In the genomic region with DNA sequence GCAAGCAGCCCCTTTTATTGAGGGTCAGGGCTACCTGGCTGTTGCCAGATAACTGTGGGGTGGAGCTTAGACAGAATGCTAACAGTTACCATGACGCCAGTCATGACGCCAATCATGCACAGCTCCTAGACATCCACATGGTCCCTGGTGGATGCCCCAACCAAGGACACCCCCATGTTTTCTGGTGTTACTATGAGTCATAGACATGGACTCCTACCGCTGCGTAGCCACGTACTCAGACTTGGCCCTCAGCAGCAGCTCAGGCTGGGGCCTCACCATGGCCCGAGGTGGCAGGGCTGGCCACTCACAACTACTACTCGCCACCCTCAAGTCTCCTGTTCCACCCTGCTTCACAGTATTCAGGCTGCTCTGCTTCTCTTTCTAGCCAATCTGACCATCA, we compare ENCODE assay signal across 25 mouse cellular contexts. TPM values are rescaled to one million over a fixed set of nuclear protein-coding genes. Genes with fewer than 3 reads are reported as not detected.
"Had no signal": no experiment of that assay in that cellular context is flagged by ENCODE, and none has a peak within 500 bp of the region (broad histone marks: within the 10 kb centered on the region; RNA-seq: fewer than 3 reads in every experiment).

No protein-coding gene starts in this region.

- H3K4me1 ChIP-seq: heart, embryonic 12.5 days; heart, embryonic 15.5 days; hindbrain, embryonic 10.5 days; hindbrain, embryonic 12.5 days; intestine, embryonic 15.5 days; liver, embryonic 13.5 days had no signal

- H3K27me3 ChIP-seq: heart, embryonic 12.5 days; heart, embryonic 15.5 days; hindbrain, embryonic 12.5 days; intestine, embryonic 15.5 days; liver, embryonic 13.5 days had no signal

- ATAC-seq: hindbrain, embryonic 16.5 days; intestine, embryonic 15.5 days; intestine, postnatal 0 days had no signal

- H3K4me3 ChIP-seq: gastrocnemius, adult 2 months; heart, adult 2 months; heart, embryonic 12.5 days; heart, embryonic 15.5 days; hindbrain, embryonic 10.5 days; hindbrain, embryonic 12.5 days; intestine, embryonic 15.5 days; layer of hippocampus, adult 2 months; left cerebral cortex, adult 2 months; liver, embryonic 13.5 days had no signal

- H3K9me3 ChIP-seq: heart, embryonic 15.5 days; hindbrain, embryonic 10.5 days; hindbrain, embryonic 12.5 days; intestine, embryonic 15.5 days; liver, embryonic 13.5 days had no signal

- H3K36me3 ChIP-seq: heart, embryonic 12.5 days; heart, embryonic 15.5 days; hindbrain, embryonic 10.5 days; hindbrain, embryonic 12.5 days; intestine, embryonic 15.5 days; liver, embryonic 13.5 days had no signal

- H3K4me2 ChIP-seq: heart, embryonic 12.5 days; heart, embryonic 15.5 days; hindbrain, embryonic 12.5 days; hindbrain, embryonic 14.5 days; intestine, embryonic 15.5 days; liver, embryonic 11.5 days; liver, embryonic 13.5 days had no signal

- H3K27ac ChIP-seq: gastrocnemius, adult 2 months; heart, adult 2 months; heart, embryonic 15.5 days; hindbrain, embryonic 10.5 days; hindbrain, embryonic 12.5 days; hindbrain, embryonic 14.5 days; intestine, embryonic 15.5 days; layer of hippocampus, adult 2 months; left cerebral cortex, adult 2 months; liver, embryonic 13.5 days had no signal

- H3K9ac ChIP-seq: heart, embryonic 12.5 days; heart, embryonic 15.5 days; hindbrain, embryonic 12.5 days; hindbrain, embryonic 14.5 days; intestine, embryonic 15.5 days; liver, embryonic 13.5 days had no signal

- DNase-seq: gastrocnemius, adult 2 months; gastrocnemius, postnatal 10 days; gastrocnemius, postnatal 25 days; heart, adult 2 months; heart, postnatal 14 days; heart, postnatal 36 days; kidney, adult 18-20 months; kidney, adult 8-10 months; kidney, postnatal 10 days; kidney, postnatal 25 days; kidney, postnatal 4 days; liver; liver, embryonic 13.5 days had no signal

RNA-seq across cellular contexts. Expression of a gene that starts 44.1 kb away (rescaled TPM):
- polyA plus RNA-seq: inflammation-experienced regulatory T-cells, adult 6 months had no signal
